Mouse (Mus musculus): ENCODE results near the gene Rad1. TPM values are rescaled to one million over a fixed set of nuclear protein-coding genes. Genes with fewer than 3 reads are reported as not detected.

Gene Rad1
- polyA plus RNA-seq (2015; fragmentation: Nextera tagmentation; extraction: Ambion mirVana), result 17.2 and 19.3 TPM in 2 replicates

GRCm38 (mm10) chr15:10485484-10486364 is at the start of gene Rad1, which contains the start of gene Brix1:
Gene Rad1 (plus strand): TSS chr15:10486018.
Gene Brix1 (minus strand): TSS chr15:10485947.

GRCm38 (mm10) chr15:10470151-10470831 is 15.5 kb upstream of the Rad1 start, which contains the start of gene Dnajc21:
Gene Dnajc21 (minus strand): TSS chr15:10470516.

Other genes starting within 250 kb of the Rad1 start
- not detected in 2 replicates for gene Gm21973, start 160.6 kb upstream of the Rad1 start, polyA plus RNA-seq (2015; fragmentation: Nextera tagmentation; extraction: Ambion mirVana)
- not detected in 2 replicates for gene Agxt2, start 127.5 kb upstream of the Rad1 start, polyA plus RNA-seq (2015; fragmentation: Nextera tagmentation; extraction: Ambion mirVana)
- gene Dnajc21, start 15.5 kb upstream of the Rad1 start, polyA plus RNA-seq (2015; fragmentation: Nextera tagmentation; extraction: Ambion mirVana), result 11.6 and 13.3 TPM in 2 replicates
- 69.0 and 84.1 TPM in 2 replicates for gene Brix1, start 71 bp upstream of the Rad1 start, polyA plus RNA-seq (2015; fragmentation: Nextera tagmentation; extraction: Ambion mirVana)
- gene Ttc23l, start 72.7 kb downstream of the Rad1 start, polyA plus RNA-seq (2015; fragmentation: Nextera tagmentation; extraction: Ambion mirVana), result 0.13 TPM in 1 of 2 replicates, not detected in the other
- 12.6 and 16.3 TPM in 2 replicates for gene Rai14, start 228.6 kb downstream of the Rad1 start, polyA plus RNA-seq (2015; fragmentation: Nextera tagmentation; extraction: Ambion mirVana)

All from urinary bladder, postnatal 0 days (tissue).